Mouse (Mus musculus): ENCODE results near the gene Slc2a5. TPM values are rescaled to one million over a fixed set of nuclear protein-coding genes. Genes with fewer than 3 reads are reported as not detected.
A peak's percentile ranks its signal among the peaks of the same experiment; 100 is the strongest.

The Slc2a5 gene
- polyA plus RNA-seq (2014; fragmentation: Nextera tagmentation; extraction: Ambion mirVana): 0.91 and 2.2 TPM in 2 replicates

DNA sequence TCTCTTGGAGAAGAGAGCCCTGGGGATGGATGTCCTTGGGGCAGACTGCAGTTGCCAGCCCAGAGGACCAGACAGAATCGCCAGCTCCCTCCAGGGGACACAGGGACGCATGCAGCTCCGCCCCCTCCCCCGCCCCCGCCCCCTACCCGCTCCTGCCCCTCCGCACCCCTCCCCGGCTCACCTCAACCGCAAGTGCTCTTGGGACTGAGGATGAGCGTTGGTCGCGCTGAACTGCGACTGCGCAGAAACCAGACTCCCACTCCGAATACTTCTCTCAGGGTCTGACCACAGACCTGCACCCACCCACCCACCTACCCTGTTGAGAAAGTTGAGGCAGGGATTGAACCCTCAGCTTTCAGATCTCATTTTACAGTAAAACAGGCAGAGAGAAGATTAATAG, at the start of gene Slc2a5:
TSS of gene Slc2a5 (plus strand) at position 229 of the 400 bp plus-strand sequence.
- 4% methylated on average over 15 of the region's 15 CpGs for WGBS

DNA sequence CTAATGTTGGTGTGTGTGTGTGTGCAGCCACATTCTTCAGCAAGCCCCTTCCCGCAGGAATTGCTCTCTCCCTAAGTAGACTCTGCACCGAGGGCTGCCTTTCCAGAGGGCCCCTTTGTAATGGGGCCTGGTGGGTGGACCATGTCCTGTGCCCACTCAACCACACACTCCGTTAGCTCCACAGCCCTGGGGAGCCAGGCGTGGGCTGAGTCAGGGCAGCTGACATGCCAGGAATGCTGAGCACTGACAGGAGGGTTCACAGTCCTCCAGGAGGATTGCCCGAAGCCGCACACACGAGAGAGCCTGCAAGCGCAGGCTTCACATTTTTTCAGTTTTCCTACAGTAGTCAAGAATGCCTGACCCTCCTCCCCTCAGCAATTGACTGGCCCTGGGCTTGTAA, 48.9 kb upstream of the Slc2a5 start:
- Histone ChIP-seq H3K4me1 (ENCODE audit: control insufficient read depth, insufficient read depth, low read length) (0 out of 2 replicates have a peak, but pooled peaks cover 6% of the 10 kb centered on the region), H3K27ac (ENCODE audit: low read depth, low read length) (peak overlapping the region; percentile 42; the same call in 1 of the 2 replicates), H3K9me3 (ENCODE audit: control insufficient read depth, low read length) (no peaks in the 10 kb centered on the region), H3K27me3 (ENCODE audit: control insufficient read depth, insufficient read depth, low read length) (no peaks in the 10 kb centered on the region), H3K36me3 (ENCODE audit: control insufficient read depth, insufficient read depth, low read length) (no peaks in the 10 kb centered on the region), H3K4me3 (ENCODE audit: low read length) (no peak overlapping the region), H3K9ac (ENCODE audit: low read depth, low read length) (no peak overlapping the region), H3K4me2 (replicated peaks; ENCODE audit: low read depth, low read length) (no peak overlapping the region)
- ATAC-seq (ENCODE audit: low FRiP score, low TSS enrichment): peak; percentile 82; the same call in 1 of the 2 replicates
- 19% methylated on average over 8 of the region's 8 CpGs for WGBS

More for the DNA sequence above, at the start of gene Slc2a5:
- Histone ChIP-seq H3K9ac (ENCODE audit: low read depth, low read length) (peak within 1 kb of the TSS; percentile 50; the same call in 1 of the 2 replicates), H3K4me3 (ENCODE audit: low read length) (peak within 1 kb of the TSS; percentile 20; the same call in 1 of the 2 replicates), H3K4me2 (replicated peaks; ENCODE audit: low read depth, low read length) (peak within 1 kb of the TSS; percentile 46), H3K27ac (ENCODE audit: low read depth, low read length) (no peak within 1 kb of the TSS; the same call in 1 of the 2 replicates), H3K9me3 (ENCODE audit: control insufficient read depth, low read length) (no peaks in the 10 kb centered on the region), H3K27me3 (ENCODE audit: control insufficient read depth, insufficient read depth, low read length) (no peaks in the 10 kb centered on the region; the same call in 1 of the 2 replicates), H3K4me1 (ENCODE audit: control insufficient read depth, insufficient read depth, low read length) (peaks cover 9% of the 10 kb centered on the region; the same call in 1 of the 2 replicates), H3K36me3 (ENCODE audit: control insufficient read depth, insufficient read depth, low read length) (no peaks in the 10 kb centered on the region)
- ATAC-seq (ENCODE audit: low FRiP score, low TSS enrichment): peak; percentile 61

DNA sequence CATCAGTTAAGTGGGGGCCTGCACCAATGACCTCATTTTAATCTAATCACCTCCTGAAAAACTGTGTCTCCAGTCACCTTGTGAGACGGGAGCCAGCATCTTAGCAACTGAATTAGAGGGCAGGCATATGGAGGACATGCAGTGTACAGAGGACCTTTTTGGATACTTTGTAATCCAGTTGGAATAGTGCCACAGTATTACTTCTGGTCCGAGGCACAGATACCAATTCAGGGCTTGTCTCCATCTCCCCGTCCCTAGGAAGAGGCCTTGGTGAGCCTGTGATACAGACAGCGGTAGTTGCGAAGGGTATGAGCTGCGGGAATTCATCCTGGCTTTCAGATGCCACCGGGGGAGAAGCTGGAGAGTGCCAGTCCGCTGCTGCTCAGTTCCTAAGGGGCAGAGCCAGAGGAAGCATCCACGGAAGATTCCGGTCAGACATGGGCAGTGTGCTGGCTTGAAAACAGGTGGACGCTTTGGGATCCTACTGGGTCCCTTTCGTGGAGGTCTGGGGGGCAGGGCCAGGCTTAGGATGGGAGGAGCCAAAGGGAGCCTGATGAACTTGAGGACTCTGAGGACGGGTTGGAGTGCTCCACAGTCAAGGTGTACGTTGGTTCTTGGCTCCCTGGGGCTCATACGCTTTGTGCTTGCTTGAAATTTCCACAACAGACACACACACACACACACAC, 46.5 kb upstream of the Slc2a5 start:
- WGBS: 64% methylated on average over 15 of the region's 15 CpGs
- Histone ChIP-seq H3K9me3 (ENCODE audit: control insufficient read depth, low read length) (no peaks in the 10 kb centered on the region), H3K36me3 (ENCODE audit: control insufficient read depth, insufficient read depth, low read length) (no peaks in the 10 kb centered on the region), H3K27me3 (ENCODE audit: control insufficient read depth, insufficient read depth, low read length) (no peaks in the 10 kb centered on the region), H3K9ac (ENCODE audit: low read depth, low read length) (no peak overlapping the region), H3K27ac (ENCODE audit: low read depth, low read length) (no peak overlapping the region), H3K4me2 (replicated peaks; ENCODE audit: low read depth, low read length) (no peak overlapping the region), H3K4me3 (ENCODE audit: low read length) (no peak overlapping the region), H3K4me1 (ENCODE audit: control insufficient read depth, insufficient read depth, low read length) (0 out of 2 replicates have a peak, but pooled peaks cover 6% of the 10 kb centered on the region)
- no peak for ATAC-seq (ENCODE audit: low FRiP score, low TSS enrichment)

DNA sequence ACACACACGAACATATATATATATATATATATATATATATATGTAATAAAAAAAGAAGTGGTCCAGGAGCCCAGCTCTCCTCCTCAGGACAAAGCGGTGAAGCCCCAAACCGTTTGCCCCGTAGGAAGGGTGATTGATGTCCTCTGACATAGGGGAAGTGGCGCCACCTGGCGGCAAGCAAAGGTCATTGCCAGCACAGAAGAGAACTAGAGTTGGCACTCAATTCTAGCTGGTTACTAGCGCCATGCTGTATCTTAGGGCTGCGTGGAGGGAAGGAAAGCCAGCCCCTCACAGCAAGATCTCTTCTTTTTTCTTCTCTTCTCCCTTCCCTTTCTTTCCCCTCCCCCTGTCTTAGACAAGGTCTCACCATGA, 46.0 kb upstream of the Slc2a5 start:
- 20% methylated on average over 8 of the region's 8 CpGs for WGBS
- no peak for ATAC-seq (ENCODE audit: low FRiP score, low TSS enrichment)
- Histone ChIP-seq H3K27me3 (ENCODE audit: control insufficient read depth, insufficient read depth, low read length) (no peaks in the 10 kb centered on the region), H3K4me1 (ENCODE audit: control insufficient read depth, insufficient read depth, low read length) (0 out of 2 replicates have a peak, but pooled peaks cover 6% of the 10 kb centered on the region), H3K9me3 (ENCODE audit: control insufficient read depth, low read length) (no peaks in the 10 kb centered on the region), H3K4me3 (ENCODE audit: low read length) (no peak overlapping the region), H3K9ac (ENCODE audit: low read depth, low read length) (no peak overlapping the region), H3K4me2 (replicated peaks; ENCODE audit: low read depth, low read length) (no peak overlapping the region), H3K36me3 (ENCODE audit: control insufficient read depth, insufficient read depth, low read length) (no peaks in the 10 kb centered on the region), H3K27ac (ENCODE audit: low read depth, low read length) (no peak overlapping the region)

GRCm38 (mm10) chr4:150075350-150075749, 43.7 kb upstream of the Slc2a5 start:
- Histone ChIP-seq H3K36me3 (ENCODE audit: control insufficient read depth, insufficient read depth, low read length) (no peaks in the 10 kb centered on the region), H3K4me2 (replicated peaks; ENCODE audit: low read depth, low read length) (no peak overlapping the region), H3K4me1 (ENCODE audit: control insufficient read depth, insufficient read depth, low read length) (no peaks in the 10 kb centered on the region), H3K27me3 (ENCODE audit: control insufficient read depth, insufficient read depth, low read length) (no peaks in the 10 kb centered on the region), H3K27ac (ENCODE audit: low read depth, low read length) (no peak overlapping the region), H3K4me3 (ENCODE audit: low read length) (no peak overlapping the region), H3K9ac (ENCODE audit: low read depth, low read length) (no peak overlapping the region), H3K9me3 (ENCODE audit: control insufficient read depth, low read length) (no peaks in the 10 kb centered on the region)
- ATAC-seq (ENCODE audit: low FRiP score, low TSS enrichment): no peak
- WGBS: 81% methylated on average over 7 of the region's 7 CpGs

GRCm38 (mm10) chr4:150076147-150076546, 42.9 kb upstream of the Slc2a5 start:
- no peak overlapping the region for H3K9ac ChIP-seq (ENCODE audit: low read depth, low read length)
- no peak overlapping the region for H3K27ac ChIP-seq (ENCODE audit: low read depth, low read length)
- H3K27me3 ChIP-seq (ENCODE audit: control insufficient read depth, insufficient read depth, low read length): no peaks in the 10 kb centered on the region
- H3K4me2 ChIP-seq (replicated peaks; ENCODE audit: low read depth, low read length): no peak overlapping the region
- no peaks in the 10 kb centered on the region for H3K36me3 ChIP-seq (ENCODE audit: control insufficient read depth, insufficient read depth, low read length)
- WGBS: 46% methylated on average over 18 of the region's 18 CpGs
- ATAC-seq (ENCODE audit: low FRiP score, low TSS enrichment): no peak; the same call in 1 of the 2 replicates
- H3K4me3 ChIP-seq (ENCODE audit: low read length): no peak overlapping the region
- H3K4me1 ChIP-seq (ENCODE audit: control insufficient read depth, insufficient read depth, low read length): no peaks in the 10 kb centered on the region
- H3K9me3 ChIP-seq (ENCODE audit: control insufficient read depth, low read length): no peaks in the 10 kb centered on the region

GRCm38 (mm10) chr4:150078646-150079045, 40.4 kb upstream of the Slc2a5 start:
- Histone ChIP-seq H3K36me3 (ENCODE audit: control insufficient read depth, insufficient read depth, low read length) (no peaks in the 10 kb centered on the region), H3K9me3 (ENCODE audit: control insufficient read depth, low read length) (no peaks in the 10 kb centered on the region), H3K27ac (ENCODE audit: low read depth, low read length) (no peak overlapping the region)

GRCm38 (mm10) chr4:150079244-150079643, 39.8 kb upstream of the Slc2a5 start:
- H3K9ac ChIP-seq (ENCODE audit: low read depth, low read length): no peak overlapping the region
- H3K27me3 ChIP-seq (ENCODE audit: control insufficient read depth, insufficient read depth, low read length): no peaks in the 10 kb centered on the region
- H3K36me3 ChIP-seq (ENCODE audit: control insufficient read depth, insufficient read depth, low read length): no peaks in the 10 kb centered on the region
- no peak overlapping the region for H3K4me3 ChIP-seq (ENCODE audit: low read length)
- 0 out of 2 replicates have a peak, but pooled peaks cover 5% of the 10 kb centered on the region for H3K9me3 ChIP-seq (ENCODE audit: control insufficient read depth, low read length)
- H3K4me1 ChIP-seq (ENCODE audit: control insufficient read depth, insufficient read depth, low read length): no peaks in the 10 kb centered on the region
- 73% methylated on average over 7 of the region's 7 CpGs for WGBS
- no peak for ATAC-seq (ENCODE audit: low FRiP score, low TSS enrichment)
- no peak overlapping the region for H3K4me2 ChIP-seq (replicated peaks; ENCODE audit: low read depth, low read length)
- no peak overlapping the region for H3K27ac ChIP-seq (ENCODE audit: low read depth, low read length)

More at GRCm38 (mm10) chr4:150078646-150079045, 40.4 kb upstream of the Slc2a5 start:
- H3K4me1 ChIP-seq (ENCODE audit: control insufficient read depth, insufficient read depth, low read length): no peaks in the 10 kb centered on the region
- no peaks in the 10 kb centered on the region for H3K27me3 ChIP-seq (ENCODE audit: control insufficient read depth, insufficient read depth, low read length)
- ATAC-seq (ENCODE audit: low FRiP score, low TSS enrichment): no peak
- no peak overlapping the region for H3K9ac ChIP-seq (ENCODE audit: low read depth, low read length)
- no peak overlapping the region for H3K4me2 ChIP-seq (replicated peaks; ENCODE audit: low read depth, low read length)
- H3K4me3 ChIP-seq (ENCODE audit: low read length): no peak overlapping the region
- 83% methylated on average over 2 of the region's 2 CpGs for whole genome bisulfite sequencing

DNA sequence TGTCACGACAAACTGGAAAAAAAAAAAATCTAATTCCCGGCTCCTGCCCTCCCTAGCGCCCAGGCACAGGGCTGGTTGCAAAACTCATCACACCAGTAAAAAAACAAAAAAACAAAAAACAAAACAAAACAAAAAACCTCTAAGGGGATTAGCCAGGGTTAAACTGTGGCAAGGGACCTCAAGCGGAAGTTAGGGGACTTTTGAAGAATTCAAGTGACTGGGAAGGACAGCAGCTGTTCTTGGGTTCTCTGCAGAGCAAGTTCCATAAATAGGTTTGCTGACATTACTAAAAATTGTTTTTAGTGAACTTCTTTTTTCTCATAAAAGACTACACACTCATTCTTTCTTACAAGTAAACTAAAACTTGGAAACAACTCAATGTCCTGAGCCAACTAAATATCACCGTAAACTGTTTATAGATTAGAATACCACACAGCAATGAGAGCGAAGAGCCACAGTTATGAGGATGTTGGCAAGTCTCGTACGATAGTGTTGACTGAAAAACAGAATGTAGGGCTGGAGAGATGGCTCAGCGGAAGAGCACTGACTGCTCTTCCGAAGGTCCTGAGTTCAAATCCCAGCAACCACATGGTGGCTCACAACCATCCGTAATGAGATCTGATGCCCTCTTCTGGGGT, 38.6 kb upstream of the Slc2a5 start:
- Histone ChIP-seq H3K9ac (ENCODE audit: low read depth, low read length) (no peak overlapping the region), H3K9me3 (ENCODE audit: control insufficient read depth, low read length) (0 out of 2 replicates have a peak, but pooled peaks cover 5% of the 10 kb centered on the region), H3K4me2 (replicated peaks; ENCODE audit: low read depth, low read length) (no peak overlapping the region), H3K4me3 (ENCODE audit: low read length) (no peak overlapping the region), H3K36me3 (ENCODE audit: control insufficient read depth, insufficient read depth, low read length) (no peaks in the 10 kb centered on the region), H3K4me1 (ENCODE audit: control insufficient read depth, insufficient read depth, low read length) (no peaks in the 10 kb centered on the region), H3K27ac (ENCODE audit: low read depth, low read length) (no peak overlapping the region), H3K27me3 (ENCODE audit: control insufficient read depth, insufficient read depth, low read length) (no peaks in the 10 kb centered on the region)
- no peak for ATAC-seq (ENCODE audit: low FRiP score, low TSS enrichment)
- WGBS: 89% methylated on average over 11 of the region's 11 CpGs

Measured in kidney, embryonic 14.5 days (tissue).